In the genomic region with DNA sequence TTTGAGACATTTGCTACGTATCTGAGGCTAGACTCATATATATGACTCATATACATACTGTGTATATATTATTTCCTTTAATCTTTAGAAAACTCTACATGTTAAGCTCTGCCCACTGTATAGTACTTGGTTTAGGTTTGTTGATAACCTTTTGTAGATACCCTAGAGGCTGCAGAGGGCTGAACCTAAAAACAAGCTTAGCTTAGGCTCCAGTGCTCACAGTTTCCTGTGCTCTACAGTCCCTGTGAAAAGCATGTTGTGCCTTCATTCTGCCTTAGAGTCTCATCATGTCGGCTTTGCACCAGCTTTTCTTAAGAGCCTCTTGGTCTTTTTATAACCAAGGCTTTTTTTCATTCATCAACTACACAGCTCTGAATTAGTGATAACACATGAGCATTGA, we compare ENCODE assay signal across 20 mouse cellular contexts.
"Had no signal": no experiment of that assay in that cellular context is flagged by ENCODE, and none has a peak within 500 bp of the region (broad histone marks: within the 10 kb centered on the region; RNA-seq: fewer than 3 reads in every experiment).

No protein-coding gene starts in this region.

- H3K4me1 ChIP-seq: liver, embryonic 15.5 days had no signal

- H3K4me3 ChIP-seq: liver, embryonic 15.5 days; megakaryocyte, embryonic 14.5 days; midbrain, embryonic 13.5 days; midbrain, embryonic 15.5 days; neural tube, embryonic 13.5 days; neural tube, embryonic 15.5 days had no signal

- H3K27me3 ChIP-seq: liver, embryonic 15.5 days; midbrain, embryonic 13.5 days; midbrain, embryonic 15.5 days; neural tube, embryonic 13.5 days; neural tube, embryonic 15.5 days had no signal

- H3K36me3 ChIP-seq: liver, embryonic 15.5 days; midbrain, embryonic 13.5 days; midbrain, embryonic 15.5 days; neural tube, embryonic 13.5 days; neural tube, embryonic 15.5 days had no signal

- H3K9ac ChIP-seq: liver, embryonic 15.5 days; lung, embryonic 14.5 days; midbrain, embryonic 13.5 days; midbrain, embryonic 15.5 days; neural tube, embryonic 13.5 days; neural tube, embryonic 15.5 days had no signal

- H3K9me3 ChIP-seq: liver, embryonic 15.5 days; megakaryocyte, embryonic 14.5 days; midbrain, embryonic 13.5 days; midbrain, embryonic 15.5 days; neural tube, embryonic 13.5 days; neural tube, embryonic 15.5 days had no signal

- ATAC-seq: midbrain, embryonic 13.5 days; midbrain, embryonic 15.5 days had no signal

- H3K4me2 ChIP-seq: liver, embryonic 15.5 days; lung, embryonic 14.5 days; midbrain, embryonic 11.5 days; midbrain, embryonic 13.5 days; midbrain, embryonic 15.5 days; neural tube, embryonic 13.5 days; neural tube, embryonic 15.5 days had no signal

- H3K27ac ChIP-seq: liver, embryonic 15.5 days; macrophage; midbrain, embryonic 15.5 days; neural tube, embryonic 15.5 days had no signal

- DNase-seq: lung, adult 18-20 months; lung, embryonic 14.5 days; lung, postnatal 10 days; lung, postnatal 36 days; retina, postnatal 1 day; right cerebral cortex, adult 18-20 months; right cerebral cortex, postnatal 25 days; right cerebral cortex, postnatal 4 days; spleen, adult 18-20 months; thymus, adult 18-20 months; thymus, postnatal 14 days; thymus, postnatal 36 days had no signal
